ENCODE assay signal across 9 mouse cellular contexts in genomic region chr16:10786782-10787547, GRCm38 (mm10). TPM values are rescaled to one million over a fixed set of nuclear protein-coding genes. Genes with fewer than 3 reads are reported as not detected.
A peak's percentile ranks its signal among the peaks of the same experiment; 100 is the strongest.
DNase-seq lines count a peak whose midpoint lies in the region; ATAC-seq and TF ChIP-seq lines count a peak whose summit lies in the region.
"Had no signal": no experiment of that assay in that cellular context is flagged by ENCODE, and none has a peak within 500 bp of the region (broad histone marks: within the 10 kb centered on the region; RNA-seq: fewer than 3 reads in every experiment).

No protein-coding gene starts in this region.

- no peaks in the 10 kb centered on the region for H3K27me3 ChIP-seq in hindbrain, embryonic 16.5 days (replicated peaks; ENCODE audit: control insufficient read depth, insufficient read depth, low read length)
- H3K27me3 ChIP-seq in hindbrain, embryonic 11.5 days (ENCODE audit: control insufficient read depth, insufficient read depth, low read length) = peaks cover 15% of the 10 kb centered on the region
- peaks cover 29% of the 10 kb centered on the region for H3K27me3 ChIP-seq in G1E (ENCODE audit: insufficient read depth, low read length)
- H3K27me3 ChIP-seq in limb, embryonic 12.5 days = peaks cover 10% of the 10 kb centered on the region

- DNase-seq in hindbrain, embryonic 11.5 days (ENCODE audit: low spot score) = no peak
- no peak for DNase-seq in G1E (ENCODE audit: low spot score)
- DNase-seq in left cerebral cortex, adult 2 months (ENCODE audit: extremely low spot score in 1 of 2, low spot score in 2 of 2) = no peak
- DNase-seq in thymus, postnatal 0 days (ENCODE audit: low spot score) = no peak
- no peak for DNase-seq in cerebellum, postnatal 4 days (ENCODE audit: low spot score in 2 of 2)

- no peaks in the 10 kb centered on the region for H3K36me3 ChIP-seq in hindbrain, embryonic 16.5 days (ENCODE audit: control insufficient read depth, insufficient read depth, low read length)
- no peaks in the 10 kb centered on the region for H3K36me3 ChIP-seq in hindbrain, embryonic 11.5 days (ENCODE audit: control insufficient read depth, insufficient read depth, low read length)
- peaks cover 26% of the 10 kb centered on the region for H3K36me3 ChIP-seq in G1E (replicated peaks)
- no peaks in the 10 kb centered on the region for H3K36me3 ChIP-seq in limb, embryonic 12.5 days

- 0 out of 2 replicates have a peak overlapping the region, but pooled peaks have one; percentile 96 for H3K27ac ChIP-seq in hindbrain, embryonic 16.5 days (ENCODE audit: low read depth, low read length)
- no peak overlapping the region for H3K27ac ChIP-seq in hindbrain, embryonic 11.5 days (ENCODE audit: low read depth, low read length)
- H3K27ac ChIP-seq in embryonic fibroblast, embryonic 13.5 days (ENCODE audit: insufficient read depth, low read length) = peak overlapping the region; percentile 94
- H3K27ac ChIP-seq in limb, embryonic 12.5 days = peak overlapping the region; percentile 98
- H3K27ac ChIP-seq in left cerebral cortex, adult 2 months = no peak overlapping the region
- H3K27ac ChIP-seq: liver, embryonic 14.5 days had no signal

- no peak for TF ChIP-seq POLR2A in embryonic fibroblast, embryonic 13.5 days (IDR thresholded peaks at IDR 0.05; ENCODE audit: low read depth, low read length)

- 55% methylated on average over 4 of the region's 4 CpGs for WGBS in hindbrain, embryonic 16.5 days
- 65% methylated on average over 4 of the region's 4 CpGs for WGBS in hindbrain, embryonic 11.5 days
- 54% methylated on average over 4 of the region's 4 CpGs for WGBS in limb, embryonic 12.5 days

- ATAC-seq in hindbrain, embryonic 16.5 days = no peak
- ATAC-seq in hindbrain, embryonic 11.5 days (ENCODE audit: low FRiP score) = no peak
- no peak for ATAC-seq in G1E (ENCODE audit: extremely low read depth, insufficient number of reproducible peaks, low FRiP score, poor library complexity, severe bottlenecking)
- no peak for ATAC-seq in limb, embryonic 12.5 days (ENCODE audit: insufficient number of reproducible peaks, insufficient read depth, low FRiP score, low TSS enrichment, low read depth)

- H3K4me1 ChIP-seq in hindbrain, embryonic 16.5 days (ENCODE audit: control insufficient read depth, insufficient read depth, low read depth, low read length) = peaks cover 12% of the 10 kb centered on the region
- H3K4me1 ChIP-seq in hindbrain, embryonic 11.5 days (replicated peaks; ENCODE audit: control insufficient read depth, insufficient read depth, low read length) = no peaks in the 10 kb centered on the region; the same call in 1 of the 2 replicates
- H3K4me1 ChIP-seq in G1E (ENCODE audit: insufficient read depth, low read depth, low read length) = peaks cover 74% of the 10 kb centered on the region
- peaks cover 14% of the 10 kb centered on the region for H3K4me1 ChIP-seq in embryonic fibroblast, embryonic 13.5 days (ENCODE audit: control insufficient read depth, insufficient read depth, low read length)
- H3K4me1 ChIP-seq in limb, embryonic 12.5 days (replicated peaks) = peaks cover 44% of the 10 kb centered on the region

- H3K4me2 ChIP-seq in hindbrain, embryonic 16.5 days (ENCODE audit: low read length) = no peak overlapping the region; the same call in 1 of the 2 replicates
- no peak overlapping the region for H3K4me2 ChIP-seq in hindbrain, embryonic 11.5 days (replicated peaks; ENCODE audit: low read depth, low read length)
- H3K4me2 ChIP-seq in limb, embryonic 12.5 days = peak overlapping the region; percentile 99

- H3K9me3 ChIP-seq in hindbrain, embryonic 16.5 days (ENCODE audit: control insufficient read depth, low read length) = no peaks in the 10 kb centered on the region
- H3K9me3 ChIP-seq in hindbrain, embryonic 11.5 days (ENCODE audit: control insufficient read depth, low read length) = no peaks in the 10 kb centered on the region
- H3K9me3 ChIP-seq in G1E (replicated peaks) = peaks cover 7% of the 10 kb centered on the region
- H3K9me3 ChIP-seq in limb, embryonic 12.5 days = no peaks in the 10 kb centered on the region

- intact Hi-C loops in left cerebral cortex, adult 2 months (cut with DNase I) = loop anchor here (1.0 to 5.0 kb wide), 3 partner anchors 48 to 220 kb away; partner anchors contain the start of gene Rmi2

- H3K9ac ChIP-seq in hindbrain, embryonic 16.5 days (ENCODE audit: low read depth, low read length) = no peak overlapping the region
- H3K9ac ChIP-seq in hindbrain, embryonic 11.5 days (ENCODE audit: low read depth, low read length) = no peak overlapping the region
- H3K9ac ChIP-seq in limb, embryonic 12.5 days (replicated peaks) = no peak overlapping the region

- no peak overlapping the region for H3K4me3 ChIP-seq in hindbrain, embryonic 16.5 days (ENCODE audit: low read length)
- no peak overlapping the region for H3K4me3 ChIP-seq in hindbrain, embryonic 11.5 days (ENCODE audit: low read depth, low read length)
- H3K4me3 ChIP-seq in G1E (ENCODE audit: low read depth, low read length) = peak overlapping the region; percentile 84; the same call in 1 of the 2 replicates
- no peak overlapping the region for H3K4me3 ChIP-seq in embryonic fibroblast, embryonic 13.5 days (ENCODE audit: insufficient read depth, low read length)
- H3K4me3 ChIP-seq in limb, embryonic 12.5 days (replicated peaks) = no peak overlapping the region
- no peak overlapping the region for H3K4me3 ChIP-seq in left cerebral cortex, adult 2 months

- TF ChIP-seq CTCF in G1E (IDR thresholded peaks at IDR 0.05; ENCODE audit: low read depth, low read length) = no peak
- no peak for TF ChIP-seq CTCF in embryonic fibroblast, embryonic 13.5 days (IDR thresholded peaks at IDR 0.05; ENCODE audit: borderline replicate concordance, insufficient read depth, low read length)
- TF ChIP-seq CTCF in left cerebral cortex, adult 2 months (IDR thresholded peaks at IDR 0.05) = no peak

RNA-seq across cellular contexts. Expression of gene Tnp2, which starts 1.5 kb away (rescaled TPM):
- 0.30 TPM in 1 of 2 replicates, not detected in the other for polyA plus RNA-seq in hindbrain, embryonic 16.5 days (2015; fragmentation: Nextera tagmentation; extraction: Ambion mirVana)
- polyA plus RNA-seq in hindbrain, embryonic 11.5 days (2014; fragmentation: Nextera tagmentation; extraction: Ambion mirVana) = not detected in 2 replicates
- not detected in 2 replicates for total RNA-seq in G1E (2014; fragmentation: Nextera tagmentation)
- not detected in 2 replicates for total RNA-seq in G1E (2017)
- not detected in 2 replicates for polyA plus RNA-seq in G1E (2012)
- polyA plus RNA-seq in embryonic fibroblast, embryonic 13.5 days (2011; ENCODE audit: insufficient read length, low read depth, missing spikeins) = not detected in 2 replicates
- polyA plus RNA-seq in limb, embryonic 12.5 days (2016; fragmentation: Nextera tagmentation; extraction: Ambion mirVana) = not detected in 2 replicates
- total RNA-seq in left cerebral cortex, adult 2 months (2021) = not detected
- polyA plus RNA-seq in thymus, postnatal 0 days (2015; fragmentation: Nextera tagmentation; extraction: Ambion mirVana) = 3.7 and 4.5 TPM in 2 replicates
- polyA plus RNA-seq: liver, embryonic 14.5 days had no signal

RNA-seq across cellular contexts. Expression of gene Socs1, which starts 1.6 kb away (rescaled TPM):
- 4.6 and 4.9 TPM in 2 replicates for polyA plus RNA-seq in hindbrain, embryonic 16.5 days (2015; fragmentation: Nextera tagmentation; extraction: Ambion mirVana)
- polyA plus RNA-seq in hindbrain, embryonic 11.5 days (2014; fragmentation: Nextera tagmentation; extraction: Ambion mirVana) = 3.5 and 3.6 TPM in 2 replicates
- 1.6 and 1.7 TPM in 2 replicates for total RNA-seq in G1E (2014; fragmentation: Nextera tagmentation)
- 6.2 and 7.7 TPM in 2 replicates for total RNA-seq in G1E (2017)
- 13.0 and 18.9 TPM in 2 replicates for polyA plus RNA-seq in G1E (2012)
- polyA plus RNA-seq in embryonic fibroblast, embryonic 13.5 days (2011; ENCODE audit: insufficient read length, low read depth, missing spikeins) = 3.7 and 7.3 TPM in 2 replicates
- polyA plus RNA-seq in limb, embryonic 12.5 days (2016; fragmentation: Nextera tagmentation; extraction: Ambion mirVana) = 8.9 and 9.5 TPM in 2 replicates
- 1 to 10 TPM in 1 of 2 experiments, under 1 TPM in 1; 0.82 to 1.2 TPM for total RNA-seq in left cerebral cortex, adult 2 months (2021)
- 146 and 184 TPM in 2 replicates for polyA plus RNA-seq in thymus, postnatal 0 days (2015; fragmentation: Nextera tagmentation; extraction: Ambion mirVana)

RNA-seq across cellular contexts. Expression of gene Prm3, which starts 3.7 kb away (rescaled TPM):
- not detected in 2 replicates for polyA plus RNA-seq in hindbrain, embryonic 16.5 days (2015; fragmentation: Nextera tagmentation; extraction: Ambion mirVana)
- not detected in 2 replicates for polyA plus RNA-seq in hindbrain, embryonic 11.5 days (2014; fragmentation: Nextera tagmentation; extraction: Ambion mirVana)
- total RNA-seq in G1E (2014; fragmentation: Nextera tagmentation) = not detected in 2 replicates
- not detected in 2 replicates for total RNA-seq in G1E (2017)
- polyA plus RNA-seq in G1E (2012) = not detected in 2 replicates
- polyA plus RNA-seq in embryonic fibroblast, embryonic 13.5 days (2011; ENCODE audit: insufficient read length, low read depth, missing spikeins) = not detected in 2 replicates
- not detected in 2 replicates for polyA plus RNA-seq in limb, embryonic 12.5 days (2016; fragmentation: Nextera tagmentation; extraction: Ambion mirVana)
- total RNA-seq in left cerebral cortex, adult 2 months (2021) = not detected
- polyA plus RNA-seq in thymus, postnatal 0 days (2015; fragmentation: Nextera tagmentation; extraction: Ambion mirVana) = not detected in 2 replicates
- polyA plus RNA-seq: liver, embryonic 14.5 days had no signal

RNA-seq across cellular contexts. Expression of gene Prm2, which starts 9.0 kb away (rescaled TPM):
- polyA plus RNA-seq in hindbrain, embryonic 16.5 days (2015; fragmentation: Nextera tagmentation; extraction: Ambion mirVana) = not detected in 2 replicates
- not detected in 2 replicates for polyA plus RNA-seq in hindbrain, embryonic 11.5 days (2014; fragmentation: Nextera tagmentation; extraction: Ambion mirVana)
- total RNA-seq in G1E (2014; fragmentation: Nextera tagmentation) (not detected in 2 replicates), G1E (2017) (0.49 TPM in 1 of 2 replicates, not detected in the other)
- not detected in 2 replicates for polyA plus RNA-seq in G1E (2012)
- polyA plus RNA-seq in embryonic fibroblast, embryonic 13.5 days (2011; ENCODE audit: insufficient read length, low read depth, missing spikeins) = not detected in 2 replicates
- polyA plus RNA-seq in limb, embryonic 12.5 days (2016; fragmentation: Nextera tagmentation; extraction: Ambion mirVana) = not detected in 2 replicates
- total RNA-seq in left cerebral cortex, adult 2 months (2021) = not detected
- polyA plus RNA-seq in thymus, postnatal 0 days (2015; fragmentation: Nextera tagmentation; extraction: Ambion mirVana) = not detected in 2 replicates
- polyA plus RNA-seq: liver, embryonic 14.5 days had no signal

RNA-seq across cellular contexts. Expression of gene Prm1, which starts 18.7 kb away (rescaled TPM):
- polyA plus RNA-seq in hindbrain, embryonic 16.5 days (2015; fragmentation: Nextera tagmentation; extraction: Ambion mirVana) = 0.51 TPM in 1 of 2 replicates, not detected in the other
- not detected in 2 replicates for polyA plus RNA-seq in hindbrain, embryonic 11.5 days (2014; fragmentation: Nextera tagmentation; extraction: Ambion mirVana)
- not detected in 2 replicates for total RNA-seq in G1E (2014; fragmentation: Nextera tagmentation)
- total RNA-seq in G1E (2017) = not detected in 2 replicates
- not detected in 2 replicates for polyA plus RNA-seq in G1E (2012)
- not detected in 2 replicates for polyA plus RNA-seq in embryonic fibroblast, embryonic 13.5 days (2011; ENCODE audit: insufficient read length, low read depth, missing spikeins)
- 0.51 TPM in 1 of 2 replicates, not detected in the other for polyA plus RNA-seq in limb, embryonic 12.5 days (2016; fragmentation: Nextera tagmentation; extraction: Ambion mirVana)
- not detected for total RNA-seq in left cerebral cortex, adult 2 months (2021)
- 1.4 and 2.1 TPM in 2 replicates for polyA plus RNA-seq in thymus, postnatal 0 days (2015; fragmentation: Nextera tagmentation; extraction: Ambion mirVana)
- polyA plus RNA-seq: liver, embryonic 14.5 days had no signal

Comparison
In these comparisons a context has a peak if more than half of its experiments do, and no peak if none do; other contexts are left out.
1. H3K27ac ChIP-seq: peak in hindbrain, embryonic 16.5 days (single experiment), embryonic fibroblast, embryonic 13.5 days (single experiment) and limb, embryonic 12.5 days (single experiment); none in hindbrain, embryonic 11.5 days (single experiment) and left cerebral cortex, adult 2 months (single experiment).